Mouse (Mus musculus) right cerebral cortex, adult 18-20 months (tissue): ENCODE data around the gene Psph.
"Not testable (repeated sequence)": the region's sequence is repeated elsewhere in the genome, so short reads cannot be mapped to it uniquely, and the experiment has no call there.

Source experiments
- DNase-seq: peaks from one replicate; pipeline ENCODE4 v3.0.0; 2022; ENCODE audit warnings: mixed read lengths

Psph gene

GRCm38 (mm10) chr5:129786818-129787790, at the start of gene Psph:
Gene Psph (minus strand): TSS chr5:129787449.
- DNase-seq = peak; percentile 97

GRCm38 (mm10) chr5:129790591-129790990, 3.3 kb upstream of the Psph start:
- DNase-seq = not testable (repeated sequence)

- DNase-seq = no peak
Measured at GRCm38 (mm10) chr5:129787818-129788593, 757 bp upstream of the Psph start.

GRCm38 (mm10) chr5:129786161-129786560, 1.1 kb downstream of the Psph start:
- no peak for DNase-seq

- no peak for DNase-seq
Measured at GRCm38 (mm10) chr5:129785235-129785870, 1.9 kb downstream of the Psph start.

GRCm38 (mm10) chr5:129782211-129782610, 5.0 kb downstream of the Psph start:
- no peak for DNase-seq

GRCm38 (mm10) chr5:129780131-129780530, 7.1 kb downstream of the Psph start:
- DNase-seq = no peak

GRCm38 (mm10) chr5:129778996-129779716, 8.1 kb downstream of the Psph start:
- DNase-seq = peak; percentile 82

- DNase-seq = no peak
Measured at GRCm38 (mm10) chr5:129778348-129778995, 8.8 kb downstream of the Psph start.

- DNase-seq = no peak
Measured at GRCm38 (mm10) chr5:129774661-129775060, 12.6 kb downstream of the Psph start.

GRCm38 (mm10) chr5:129773330-129773729, 13.9 kb downstream of the Psph start:
- peak; percentile 13 for DNase-seq

- DNase-seq = no peak
Measured at GRCm38 (mm10) chr5:129772433-129772832, 14.8 kb downstream of the Psph start.

GRCm38 (mm10) chr5:129770443-129771355, 16.6 kb downstream of the Psph start:
- no peak for DNase-seq

- peak; percentile 67 for DNase-seq
Measured at GRCm38 (mm10) chr5:129761865-129762540, 25.2 kb downstream of the Psph start.

- no peak for DNase-seq
Measured at GRCm38 (mm10) chr5:129759929-129760480, 27.2 kb downstream of the Psph start.

- no peak for DNase-seq
Measured at GRCm38 (mm10) chr5:129756886-129757285, 30.4 kb downstream of the Psph start.

- no peak for DNase-seq
Measured at GRCm38 (mm10) chr5:129744050-129744449, 43.2 kb downstream of the Psph start.

GRCm38 (mm10) chr5:129742903-129743488, 44.3 kb downstream of the Psph start:
- no peak for DNase-seq

GRCm38 (mm10) chr5:129740976-129741375, 46.3 kb downstream of the Psph start:
- no peak for DNase-seq
